In genomic region chr5:121196764-121197163, GRCm38 (mm10) we compare ENCODE assay signal across 21 mouse cellular contexts. TPM values are rescaled to one million over a fixed set of nuclear protein-coding genes. Genes with fewer than 3 reads are reported as not detected.
DNase-seq lines count a peak whose midpoint lies in the region; ATAC-seq and TF ChIP-seq lines count a peak whose summit lies in the region.
"Had no signal": no experiment of that assay in that cellular context is flagged by ENCODE, and none has a peak within 500 bp of the region (broad histone marks: within the 10 kb centered on the region; RNA-seq: fewer than 3 reads in every experiment).

No protein-coding gene starts in this region.

- H3K4me3 ChIP-seq in midbrain, embryonic 11.5 days (ENCODE audit: low read depth, low read length) = no peak overlapping the region
- no peak overlapping the region for H3K4me3 ChIP-seq in midbrain, embryonic 16.5 days (ENCODE audit: low read depth, low read length)
- no peak overlapping the region for H3K4me3 ChIP-seq in liver, postnatal 0 days (ENCODE audit: low read depth, low read length)
- no peak overlapping the region for H3K4me3 ChIP-seq in gastrocnemius, adult 2 months
- H3K4me3 ChIP-seq in forebrain, embryonic 15.5 days = no peak overlapping the region
- H3K4me3 ChIP-seq in thymus, adult 2 months (ENCODE audit: control insufficient read depth, insufficient read depth, low read length) = no peak overlapping the region
- H3K4me3 ChIP-seq: embryonic facial prominence, embryonic 12.5 days; heart, embryonic 13.5 days; intestine, embryonic 15.5 days; kidney, embryonic 15.5 days; neural tube, embryonic 12.5 days had no signal

- H3K27ac ChIP-seq in midbrain, embryonic 11.5 days (ENCODE audit: low read depth, low read length) = no peak overlapping the region
- H3K27ac ChIP-seq in midbrain, embryonic 16.5 days (ENCODE audit: low read length) = no peak overlapping the region
- peak overlapping the region; percentile 37 for H3K27ac ChIP-seq in liver, postnatal 0 days (ENCODE audit: low read depth)
- no peak overlapping the region for H3K27ac ChIP-seq in gastrocnemius, adult 2 months
- H3K27ac ChIP-seq in forebrain, embryonic 15.5 days (replicated peaks) = no peak overlapping the region
- no peak overlapping the region for H3K27ac ChIP-seq in thymus, adult 2 months (ENCODE audit: control insufficient read depth, insufficient read depth, low read length)
- H3K27ac ChIP-seq: embryonic facial prominence, embryonic 12.5 days; heart, embryonic 13.5 days; hindbrain, embryonic 14.5 days; intestine, embryonic 15.5 days; kidney, embryonic 15.5 days; neural tube, embryonic 12.5 days had no signal

- TF ChIP-seq POLR2A in thymus, adult 2 months (IDR thresholded peaks at IDR 0.05; ENCODE audit: control insufficient read depth, extremely low read depth, insufficient read depth, low read length, poor library complexity) = no peak

- no peak for TF ChIP-seq CTCF in liver, postnatal 0 days (IDR thresholded peaks at IDR 0.05; ENCODE audit: low read depth)
- TF ChIP-seq CTCF in gastrocnemius, adult 2 months (IDR thresholded peaks at IDR 0.05) = no peak
- no peak for TF ChIP-seq CTCF in thymus, adult 2 months (IDR thresholded peaks at IDR 0.05; ENCODE audit: borderline replicate concordance, control insufficient read depth, extremely low read depth, insufficient read depth, low read length, poor library complexity)

- no peaks in the 10 kb centered on the region for H3K4me1 ChIP-seq in midbrain, embryonic 11.5 days (ENCODE audit: control insufficient read depth, insufficient read depth, low read length)
- H3K4me1 ChIP-seq in midbrain, embryonic 16.5 days (ENCODE audit: control insufficient read depth, insufficient read depth, low read length) = no peaks in the 10 kb centered on the region
- peaks cover 21% of the 10 kb centered on the region for H3K4me1 ChIP-seq in liver, postnatal 0 days (ENCODE audit: insufficient read depth)
- H3K4me1 ChIP-seq in forebrain, embryonic 15.5 days = peaks cover under 1% of the 10 kb centered on the region; the same call in 1 of the 2 replicates
- H3K4me1 ChIP-seq in thymus, adult 2 months (replicated peaks; ENCODE audit: control insufficient read depth, insufficient read depth, low read length) = no peaks in the 10 kb centered on the region
- H3K4me1 ChIP-seq: embryonic facial prominence, embryonic 12.5 days; intestine, embryonic 15.5 days had no signal

- no peak for ATAC-seq in midbrain, embryonic 11.5 days (ENCODE audit: low FRiP score)
- ATAC-seq in midbrain, embryonic 16.5 days = no peak
- peak; percentile 28 for ATAC-seq in liver, postnatal 0 days
- no peak for ATAC-seq in forebrain, embryonic 15.5 days (replicated peaks)
- ATAC-seq: forebrain, postnatal 0 days; intestine, embryonic 15.5 days had no signal

- peak; percentile 56 for DNase-seq in midbrain, embryonic 11.5 days (ENCODE audit: low spot score, missing footprints)
- DNase-seq in liver = peak; percentile 44
- DNase-seq in liver, postnatal 0 days = no peak
- DNase-seq in gastrocnemius, adult 2 months = no peak
- no peak for DNase-seq in urinary bladder, postnatal 14 days (ENCODE audit: low spot score)
- DNase-seq in thymus, adult 2 months = no peak
- DNase-seq: adrenal gland, postnatal 36 days; cerebellum, adult 9-10 months; forebrain, postnatal 0 days; heart, adult 18-20 months; layer of hippocampus, postnatal 36 days; lung, postnatal 10 days; thymus, postnatal 25 days had no signal

- H3K9me3 ChIP-seq in midbrain, embryonic 11.5 days (ENCODE audit: control insufficient read depth, low read length) = no peaks in the 10 kb centered on the region
- H3K9me3 ChIP-seq in midbrain, embryonic 16.5 days (replicated peaks; ENCODE audit: control insufficient read depth, low read length, poor library complexity, severe bottlenecking) = no peaks in the 10 kb centered on the region
- H3K9me3 ChIP-seq in liver, postnatal 0 days (ENCODE audit: low read length) = no peaks in the 10 kb centered on the region
- no peaks in the 10 kb centered on the region for H3K9me3 ChIP-seq in forebrain, embryonic 15.5 days
- H3K9me3 ChIP-seq: embryonic facial prominence, embryonic 12.5 days; heart, embryonic 13.5 days; intestine, embryonic 15.5 days; kidney, embryonic 15.5 days; neural tube, embryonic 12.5 days had no signal

- TF ChIP-seq EP300 in liver, postnatal 0 days (IDR thresholded peaks at IDR 0.05; ENCODE audit: low read depth) = no peak

- H3K9ac ChIP-seq in midbrain, embryonic 11.5 days (ENCODE audit: low read length) = no peak overlapping the region
- no peak overlapping the region for H3K9ac ChIP-seq in midbrain, embryonic 16.5 days (ENCODE audit: low read depth, low read length)
- H3K9ac ChIP-seq in liver, postnatal 0 days (replicated peaks) = no peak overlapping the region
- H3K9ac ChIP-seq in forebrain, embryonic 15.5 days (replicated peaks) = no peak overlapping the region
- H3K9ac ChIP-seq: embryonic facial prominence, embryonic 12.5 days; forebrain, postnatal 0 days; heart, embryonic 13.5 days; hindbrain, embryonic 14.5 days; intestine, embryonic 15.5 days; kidney, embryonic 15.5 days; neural tube, embryonic 12.5 days had no signal

- H3K4me2 ChIP-seq in midbrain, embryonic 11.5 days = no peak overlapping the region
- H3K4me2 ChIP-seq in midbrain, embryonic 16.5 days (ENCODE audit: low read length) = no peak overlapping the region
- H3K4me2 ChIP-seq in liver, postnatal 0 days (ENCODE audit: low read depth, low read length) = 0 out of 2 replicates have a peak overlapping the region, but pooled peaks have one; percentile 18
- H3K4me2 ChIP-seq in forebrain, embryonic 15.5 days (replicated peaks) = no peak overlapping the region
- H3K4me2 ChIP-seq: embryonic facial prominence, embryonic 12.5 days; heart, embryonic 13.5 days; hindbrain, embryonic 14.5 days; intestine, embryonic 15.5 days; kidney, embryonic 15.5 days; neural tube, embryonic 12.5 days had no signal

- no peaks in the 10 kb centered on the region for H3K36me3 ChIP-seq in midbrain, embryonic 11.5 days (ENCODE audit: control insufficient read depth, insufficient read depth, low read length)
- no peaks in the 10 kb centered on the region for H3K36me3 ChIP-seq in midbrain, embryonic 16.5 days (ENCODE audit: control insufficient read depth, insufficient read depth, low read length)
- no peaks in the 10 kb centered on the region for H3K36me3 ChIP-seq in liver, postnatal 0 days (replicated peaks; ENCODE audit: insufficient read depth, low read length)
- no peaks in the 10 kb centered on the region for H3K36me3 ChIP-seq in forebrain, embryonic 15.5 days
- H3K36me3 ChIP-seq in thymus, adult 2 months (ENCODE audit: control insufficient read depth, insufficient read depth, low read length) = no peaks in the 10 kb centered on the region
- H3K36me3 ChIP-seq: embryonic facial prominence, embryonic 12.5 days; heart, embryonic 13.5 days; intestine, embryonic 15.5 days; kidney, embryonic 15.5 days; neural tube, embryonic 12.5 days had no signal

- WGBS in midbrain, embryonic 11.5 days = 54% methylated on average over 5 of the region's 5 CpGs
- WGBS in midbrain, embryonic 16.5 days = 54% methylated on average over 5 of the region's 5 CpGs
- WGBS in liver, postnatal 0 days (ENCODE audit: insufficient replicate concordance) = 18% methylated on average over 5 of the region's 5 CpGs
- WGBS in forebrain, embryonic 15.5 days = 50% methylated on average over 5 of the region's 5 CpGs
- 70% methylated on average over 5 of the region's 5 CpGs for WGBS in thymus, adult 2 months

- no peaks in the 10 kb centered on the region for H3K27me3 ChIP-seq in midbrain, embryonic 11.5 days (ENCODE audit: control insufficient read depth, insufficient read depth, low read length)
- H3K27me3 ChIP-seq in midbrain, embryonic 16.5 days (ENCODE audit: control insufficient read depth, insufficient read depth, low read depth, low read length) = no peaks in the 10 kb centered on the region
- H3K27me3 ChIP-seq in liver, postnatal 0 days (ENCODE audit: insufficient read depth, low read length) = no peaks in the 10 kb centered on the region
- no peaks in the 10 kb centered on the region for H3K27me3 ChIP-seq in forebrain, embryonic 15.5 days
- H3K27me3 ChIP-seq in thymus, adult 2 months (ENCODE audit: control insufficient read depth, insufficient read depth, low read length) = no peaks in the 10 kb centered on the region
- H3K27me3 ChIP-seq: embryonic facial prominence, embryonic 12.5 days; heart, embryonic 13.5 days; intestine, embryonic 15.5 days; neural tube, embryonic 12.5 days had no signal

- intact Hi-C loops in gastrocnemius, adult 2 months (cut with DNase I) = no loop called here

RNA-seq across cellular contexts. Expression of gene Ptpn11, which starts 5.6 kb away (rescaled TPM):
- 24.5 and 25.2 TPM in 2 replicates for polyA plus RNA-seq in midbrain, embryonic 11.5 days (2014; fragmentation: Nextera tagmentation; extraction: Ambion mirVana)
- 18.4 and 21.4 TPM in 2 replicates for polyA plus RNA-seq in midbrain, embryonic 16.5 days (2015; fragmentation: Nextera tagmentation; extraction: Ambion mirVana)
- polyA plus RNA-seq in liver, postnatal 0 days (2015; fragmentation: Nextera tagmentation; extraction: Ambion mirVana) = 9.6 and 10.6 TPM in 2 replicates
- total RNA-seq in gastrocnemius, adult 2 months (2021) = 10 to 100 TPM; 70.6 to 74.4 TPM
- 25.9 and 26.1 TPM in 2 replicates for polyA plus RNA-seq in forebrain, embryonic 15.5 days (2015; fragmentation: Nextera tagmentation; extraction: Ambion mirVana)
- polyA plus RNA-seq in thymus, adult 2 months (2012; rRNA removed) = 30.0 and 33.1 TPM in 2 replicates

RNA-seq across cellular contexts. Expression of gene Rpl6, which starts 7.5 kb away (rescaled TPM):
- 664 and 673 TPM in 2 replicates for polyA plus RNA-seq in midbrain, embryonic 11.5 days (2014; fragmentation: Nextera tagmentation; extraction: Ambion mirVana)
- polyA plus RNA-seq in midbrain, embryonic 16.5 days (2015; fragmentation: Nextera tagmentation; extraction: Ambion mirVana) = 345 and 352 TPM in 2 replicates
- polyA plus RNA-seq in liver, postnatal 0 days (2015; fragmentation: Nextera tagmentation; extraction: Ambion mirVana) = 315 and 325 TPM in 2 replicates
- total RNA-seq in gastrocnemius, adult 2 months (2021) = 100 to 1,000 TPM; 445 to 518 TPM
- 398 and 410 TPM in 2 replicates for polyA plus RNA-seq in forebrain, embryonic 15.5 days (2015; fragmentation: Nextera tagmentation; extraction: Ambion mirVana)
- polyA plus RNA-seq in thymus, adult 2 months (2012; rRNA removed) = 391 and 394 TPM in 2 replicates

RNA-seq across cellular contexts. Expression of gene Hectd4, which starts 23.3 kb away (rescaled TPM):
- polyA plus RNA-seq in midbrain, embryonic 11.5 days (2014; fragmentation: Nextera tagmentation; extraction: Ambion mirVana) = 8.0 and 9.7 TPM in 2 replicates
- polyA plus RNA-seq in midbrain, embryonic 16.5 days (2015; fragmentation: Nextera tagmentation; extraction: Ambion mirVana) = 22.6 and 22.9 TPM in 2 replicates
- polyA plus RNA-seq in liver, postnatal 0 days (2015; fragmentation: Nextera tagmentation; extraction: Ambion mirVana) = 3.3 and 3.6 TPM in 2 replicates
- 10 to 100 TPM; 13.7 to 13.8 TPM for total RNA-seq in gastrocnemius, adult 2 months (2021)
- polyA plus RNA-seq in forebrain, embryonic 15.5 days (2015; fragmentation: Nextera tagmentation; extraction: Ambion mirVana) = 18.1 and 20.8 TPM in 2 replicates
- 61.5 and 67.5 TPM in 2 replicates for polyA plus RNA-seq in thymus, adult 2 months (2012; rRNA removed)

Comparison
In these comparisons a context has a peak if more than half of its experiments do, and no peak if none do; other contexts are left out.
1. DNase-seq: peak in midbrain, embryonic 11.5 days (single experiment) and liver (single experiment); none in liver, postnatal 0 days (single experiment), gastrocnemius, adult 2 months (single experiment), urinary bladder, postnatal 14 days (single experiment) and thymus, adult 2 months (single experiment).